Mouse (Mus musculus) bone marrow, adult 2 months (tissue): ENCODE results near the gene Cstb.
A peak's percentile ranks its signal among the peaks of the same experiment; 100 is the strongest.

Experiments
- CTCF ChIP-seq: fragments of 200-500 bp; IDR thresholded peaks from 2 replicates; pipeline ENCODE4 v1.5.1; 2011; ENCODE audit warnings: low read length, control low read depth; ENCODE audit not compliant: control insufficient read depth, insufficient read depth
- POLR2A ChIP-seq: fragments of 200-500 bp; IDR thresholded peaks from 2 replicates; pipeline ENCODE4 v1.6.1; 2011; ENCODE audit warnings: low read depth, mild to moderate bottlenecking, control low read depth, low read length, borderline replicate concordance; ENCODE audit not compliant: control insufficient read depth

GRCm38 (mm10) chr10:78464792-78465207 lies 39.3 kb downstream of the Cstb start, which contains the start of gene Pdxk:
- TF ChIP-seq CTCF (0 out of 2 replicates have a peak, but pooled peaks have one; percentile 2), POLR2A (peak; percentile 15; the same call in 1 of the 2 replicates)
